Comparison of ENCODE assay signal across 13 mouse cellular contexts in the genomic region with DNA sequence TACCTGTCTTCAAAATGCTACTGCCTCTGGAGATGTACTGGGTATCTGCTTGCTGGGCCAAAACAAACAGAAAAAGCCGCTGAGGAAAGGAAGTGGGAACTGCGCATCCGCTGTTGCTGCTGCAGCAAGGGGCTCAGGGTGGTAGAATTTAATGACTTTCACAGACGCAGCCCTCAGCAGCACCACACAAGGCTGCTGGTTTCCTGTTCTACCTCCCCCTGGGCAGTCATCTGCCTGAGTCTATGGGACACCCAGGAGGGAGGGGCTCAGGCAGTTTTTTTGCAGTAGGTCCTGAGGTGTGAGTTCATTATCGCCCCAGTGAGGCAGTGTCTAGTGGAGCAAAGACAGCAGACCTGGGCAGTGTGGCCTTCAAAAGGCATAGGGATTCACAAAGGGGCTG. TPM values are rescaled to one million over a fixed set of nuclear protein-coding genes. Genes with fewer than 3 reads are reported as not detected.
A peak's percentile ranks its signal among the peaks of the same experiment; 100 is the strongest.
DNase-seq lines count a peak whose midpoint lies in the region; ATAC-seq lines count a peak whose summit lies in the region.
"Had no signal": no experiment of that assay in that cellular context is flagged by ENCODE, and none has a peak within 500 bp of the region (broad histone marks: within the 10 kb centered on the region; RNA-seq: fewer than 3 reads in every experiment).

No protein-coding gene starts in this region.

- H3K27ac ChIP-seq in heart, embryonic 15.5 days = peak overlapping the region; percentile 5; the same call in 1 of the 2 replicates
- H3K27ac ChIP-seq: liver, embryonic 15.5 days had no signal

- H3K4me1 ChIP-seq in heart, embryonic 15.5 days (replicated peaks) = peaks cover 7% of the 10 kb centered on the region

- 30% methylated on average over 5 of the region's 5 CpGs for WGBS in heart, embryonic 15.5 days

- no peak overlapping the region for H3K4me2 ChIP-seq in heart, embryonic 15.5 days
- H3K4me2 ChIP-seq: heart, embryonic 12.5 days; liver, embryonic 15.5 days had no signal

- no peaks in the 10 kb centered on the region for H3K9me3 ChIP-seq in heart, embryonic 15.5 days (replicated peaks)
- H3K9me3 ChIP-seq: forebrain, embryonic 10.5 days; heart, embryonic 12.5 days; liver, embryonic 15.5 days had no signal

- intact Hi-C loops in heart, postnatal 25 days (cut with DNase I) = no loop called here

- no peak for ATAC-seq in heart, embryonic 15.5 days (replicated peaks; ENCODE audit: insufficient number of reproducible peaks, insufficient read depth, low FRiP score, low read depth)
- ATAC-seq in frontal cortex, adult (ENCODE audit: low TSS enrichment) = no peak
- ATAC-seq: midbrain, embryonic 16.5 days had no signal

- no peak for DNase-seq in heart, postnatal 25 days (ENCODE audit: low spot score)
- DNase-seq in 416B (ENCODE audit: low read depth) = peak; percentile 61
- DNase-seq in forelimb bud, embryonic 11.5 days (ENCODE audit: low read depth, low spot score) = peak; percentile 39
- DNase-seq in natural killer cell, adult 2 months (ENCODE audit: low spot score in 2 of 2) = peak; percentile 73 to 75
- no peak for DNase-seq in adrenal gland, adult 18-20 months (ENCODE audit: low spot score in 2 of 2)
- no peak for DNase-seq in testis, postnatal 10 days (ENCODE audit: low spot score)
- DNase-seq: cerebellum, adult 2 months had no signal

- H3K9ac ChIP-seq in heart, embryonic 15.5 days = no peak overlapping the region
- H3K9ac ChIP-seq: heart, embryonic 12.5 days; liver, embryonic 15.5 days had no signal

- peaks cover 21% of the 10 kb centered on the region; the same call in 1 of the 2 replicates for H3K27me3 ChIP-seq in heart, embryonic 15.5 days

- no peak overlapping the region for H3K4me3 ChIP-seq in heart, embryonic 15.5 days
- H3K4me3 ChIP-seq: forebrain, embryonic 10.5 days; heart, embryonic 12.5 days; liver, embryonic 15.5 days had no signal

- H3K36me3 ChIP-seq in heart, embryonic 15.5 days = no peaks in the 10 kb centered on the region
- H3K36me3 ChIP-seq: forebrain, embryonic 10.5 days; heart, embryonic 12.5 days; liver, embryonic 15.5 days had no signal

RNA-seq across cellular contexts. Expression of gene Tnrc6b, which starts 13.5 kb away (rescaled TPM):
- polyA plus RNA-seq in heart, embryonic 15.5 days (2015; fragmentation: Nextera tagmentation; extraction: Ambion mirVana) = 22.7 and 24.7 TPM in 2 replicates
- total RNA-seq in heart, postnatal 25 days (2021) = 10 to 100 TPM; 48.4 to 53.0 TPM
- total RNA-seq in adrenal gland, adult 18-20 months (2021) = 10 to 100 TPM; 30.8 to 36.8 TPM

RNA-seq across cellular contexts. Expression of gene Fam83f, which starts 25.9 kb away (rescaled TPM):
- polyA plus RNA-seq in heart, embryonic 15.5 days (2015; fragmentation: Nextera tagmentation; extraction: Ambion mirVana) = 0.21 and 1.1 TPM in 2 replicates
- total RNA-seq in heart, postnatal 25 days (2021) = under 1 TPM in 1 of 2 experiments, not detected in 1; 0.08 TPM
- total RNA-seq in adrenal gland, adult 18-20 months (2021) = under 1 TPM in 1 of 2 experiments, not detected in 1; 0.42 TPM

Comparison
In these comparisons a context has a peak if more than half of its experiments do, and no peak if none do; other contexts are left out.
1. DNase-seq: peak in 416B (single experiment), forelimb bud, embryonic 11.5 days (single experiment) and natural killer cell, adult 2 months (2 of 2); none in heart, postnatal 25 days (single experiment), adrenal gland, adult 18-20 months (0 of 2) and testis, postnatal 10 days (single experiment).